Mouse (Mus musculus) forebrain, embryonic 12.5 days (tissue): ENCODE data around the gene Dhx58. TPM values are rescaled to one million over a fixed set of nuclear protein-coding genes. Genes with fewer than 3 reads are reported as not detected.
A peak's percentile ranks its signal among the peaks of the same experiment; 100 is the strongest.

Experiments used
- ATAC-seq: fragments of 200-750 bp; cut with Nextera tagmentation; 2 replicates; pipeline ENCODE4 v1.8.0; 2017; ENCODE audit warnings: moderate TSS enrichment; ENCODE audit not compliant: low FRiP score
- H3K27ac ChIP-seq: fragments of 300-500 bp; sonication (generic); 2 replicates; pipeline ENCODE4 v1.5.1; 2016; ENCODE audit warnings: mild to moderate bottlenecking
- H3K27me3 ChIP-seq: fragments of 300-500 bp; sonication (generic); 2 replicates; pipeline ENCODE4 v1.6.1; 2016; ENCODE audit warnings: mild to moderate bottlenecking
- H3K36me3 ChIP-seq: fragments of 300-500 bp; sonication (generic); replicated peaks from 2 replicates; pipeline ENCODE4 v1.6.1; 2016; ENCODE audit warnings: mild to moderate bottlenecking
- H3K4me1 ChIP-seq: fragments of 300-500 bp; sonication (generic); 2 replicates; pipeline ENCODE4 v1.6.1; 2016
- H3K4me2 ChIP-seq: fragments of 300-500 bp; sonication (generic); 2 replicates; pipeline ENCODE4 v1.6.1; 2016; ENCODE audit warnings: mild to moderate bottlenecking, moderate library complexity
- H3K4me3 ChIP-seq: fragments of 300-500 bp; sonication (generic); replicated peaks from 2 replicates; pipeline ENCODE4 v1.5.1; 2016; ENCODE audit warnings: mild to moderate bottlenecking
- H3K9ac ChIP-seq: fragments of 300-500 bp; sonication (generic); 2 replicates; pipeline ENCODE4 v1.6.1; 2016; ENCODE audit warnings: mild to moderate bottlenecking
- H3K9me3 ChIP-seq: fragments of 300-500 bp; sonication (generic); 2 replicates; pipeline ENCODE4 v1.6.1; 2016
- WGBS: fragments of 180-500 bp; shearing (Covaris S2); methylation state at CpG from one replicate; pipeline ENCODE4 v1.1.7; 2016; 5-methylcytosine and 5-hydroxymethylcytosine counted together
- polyA plus RNA-seq: library from polyadenylated mRNA; unstranded; fragments of >200 nt; fragmentation: Nextera tagmentation; extraction: Ambion mirVana; gene quantifications from 2 replicates; pipeline ENCODE4 v1.2.1, GENCODE M21; 2016

The Dhx58 gene
- polyA plus RNA-seq, 1 experiment from 2014 or later, result 2.6 TPM

DNA sequence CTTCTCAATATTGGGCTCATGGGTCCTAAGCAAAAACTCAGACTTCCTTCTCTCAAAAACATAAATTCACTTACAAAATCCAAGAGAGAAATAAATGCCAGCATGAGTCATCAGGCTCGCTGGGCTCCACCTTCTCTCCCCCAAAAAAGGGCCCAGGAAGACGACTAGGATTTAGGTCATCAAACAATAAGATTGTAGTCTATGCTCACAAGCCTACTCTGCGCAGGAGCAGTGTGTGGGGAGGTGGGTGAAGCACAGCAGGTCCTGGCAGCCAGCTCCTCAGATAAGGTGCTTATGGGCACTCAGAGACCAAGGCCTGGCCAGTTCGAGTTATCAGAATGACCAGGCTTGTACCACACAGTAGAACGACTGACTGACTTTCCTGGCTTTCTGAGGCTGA is 16.3 kb upstream of the Dhx58 start:
- Histone ChIP-seq H3K36me3 (peaks cover 42% of the 10 kb centered on the region), H3K4me3 (no peak overlapping the region), H3K9me3 (no peaks in the 10 kb centered on the region), H3K27me3 (no peaks in the 10 kb centered on the region), H3K4me1 (peaks cover 22% of the 10 kb centered on the region), H3K4me2 (no peak overlapping the region), H3K9ac (no peak overlapping the region), H3K27ac (no peak overlapping the region)
- 83% methylated on average over 5 of the region's 5 CpGs for WGBS
- ATAC-seq, result no peak

DNA sequence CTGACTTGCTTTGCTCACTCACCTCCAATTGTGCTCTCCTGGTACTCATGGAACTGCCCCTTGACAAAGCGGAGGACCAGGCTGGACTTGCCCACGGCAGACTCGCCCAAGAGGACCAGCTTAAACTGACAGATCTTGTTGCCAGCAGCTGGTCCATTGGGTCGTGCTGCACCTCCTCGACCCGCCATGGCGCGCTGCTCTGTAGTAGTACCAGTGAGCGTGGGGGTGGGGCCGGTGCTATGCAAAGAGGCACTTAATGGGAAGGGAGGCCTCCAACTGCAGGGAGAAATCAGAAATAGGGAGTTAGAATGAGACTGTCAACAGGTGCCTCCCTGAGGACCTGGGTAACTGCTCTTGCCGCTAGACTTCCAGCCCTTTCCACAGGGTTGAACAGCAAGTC is 15.8 kb upstream of the Dhx58 start:
- no peak for ATAC-seq
- no peak overlapping the region for H3K27ac ChIP-seq
- H3K27me3 ChIP-seq, result no peaks in the 10 kb centered on the region
- no peak overlapping the region for H3K4me3 ChIP-seq
- H3K4me1 ChIP-seq, result peaks cover 22% of the 10 kb centered on the region
- peaks cover 42% of the 10 kb centered on the region for H3K36me3 ChIP-seq
- WGBS, result 91% methylated on average over 11 of the region's 11 CpGs
- no peak overlapping the region for H3K9ac ChIP-seq
- no peak overlapping the region for H3K4me2 ChIP-seq
- H3K9me3 ChIP-seq, result no peaks in the 10 kb centered on the region

- Histone ChIP-seq H3K27me3 (no peaks in the 10 kb centered on the region), H3K9ac (no peak overlapping the region), H3K36me3 (peaks cover 42% of the 10 kb centered on the region), H3K4me3 (no peak overlapping the region), H3K9me3 (no peaks in the 10 kb centered on the region), H3K27ac (no peak overlapping the region), H3K4me2 (no peak overlapping the region), H3K4me1 (peaks cover 24% of the 10 kb centered on the region)
- no peak for ATAC-seq
- WGBS, result 82% methylated on average over 3 of the region's 3 CpGs
Observed at GRCm38 (mm10) chr11:100719312-100719711, 15.2 kb upstream of the Dhx58 start.

DNA sequence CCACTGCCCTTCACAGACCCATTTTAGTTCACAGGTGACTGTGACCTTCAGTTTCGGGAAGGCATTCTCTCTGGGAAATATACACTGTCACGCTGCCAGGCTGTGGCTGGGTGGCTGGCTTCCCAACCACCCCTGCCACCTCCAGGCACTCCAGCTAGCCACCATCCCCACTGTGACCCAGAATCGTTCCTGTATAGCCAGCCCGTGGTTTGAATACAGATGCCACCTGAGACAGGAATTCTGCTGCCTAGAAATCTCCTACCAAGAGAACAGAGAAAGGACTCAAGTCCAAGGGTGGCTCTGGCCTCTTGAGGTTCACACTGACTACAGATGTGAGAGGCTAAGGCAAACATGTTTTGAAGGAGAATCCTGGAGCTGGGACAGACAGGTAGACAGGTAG is 14.8 kb upstream of the Dhx58 start:
- ATAC-seq, result no peak
- Histone ChIP-seq H3K36me3 (peaks cover 42% of the 10 kb centered on the region), H3K9ac (no peak overlapping the region), H3K4me1 (peaks cover 29% of the 10 kb centered on the region), H3K4me3 (no peak overlapping the region), H3K27me3 (no peaks in the 10 kb centered on the region), H3K4me2 (no peak overlapping the region), H3K9me3 (no peaks in the 10 kb centered on the region), H3K27ac (no peak overlapping the region)
- WGBS, result 89% methylated on average over 4 of the region's 4 CpGs

DNA sequence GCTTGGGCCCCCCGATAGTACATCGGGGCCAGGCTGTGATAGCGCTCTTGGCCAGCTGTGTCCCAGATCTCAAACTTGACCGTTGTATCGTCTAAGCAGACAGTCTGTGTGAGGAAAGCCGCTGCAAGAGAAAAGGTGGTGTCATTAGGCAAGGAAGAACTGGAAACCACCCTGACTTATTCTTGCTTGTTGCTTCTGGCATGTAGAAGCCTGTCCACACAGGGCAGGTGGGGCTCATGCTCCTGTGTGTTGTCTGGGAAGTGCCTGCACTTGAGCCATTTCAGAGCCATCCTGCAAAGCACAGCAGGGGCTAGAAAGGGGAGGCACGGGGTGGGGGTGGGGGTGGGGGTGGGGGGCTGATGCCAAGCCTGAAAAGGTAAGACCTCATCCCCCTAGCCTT is 14.4 kb upstream of the Dhx58 start:
- Histone ChIP-seq H3K9ac (no peak overlapping the region), H3K27me3 (no peaks in the 10 kb centered on the region; the same call in 1 of the 2 replicates), H3K27ac (no peak overlapping the region), H3K4me1 (peaks cover 33% of the 10 kb centered on the region), H3K36me3 (peaks cover 42% of the 10 kb centered on the region), H3K9me3 (no peaks in the 10 kb centered on the region), H3K4me2 (no peak overlapping the region), H3K4me3 (no peak overlapping the region)
- 95% methylated on average over 7 of the region's 7 CpGs for WGBS
- ATAC-seq, result no peak

- Histone ChIP-seq H3K36me3 (peaks cover 42% of the 10 kb centered on the region), H3K4me2 (no peak overlapping the region), H3K4me3 (no peak overlapping the region), H3K27ac (no peak overlapping the region), H3K27me3 (no peaks in the 10 kb centered on the region; the same call in 1 of the 2 replicates), H3K9me3 (no peaks in the 10 kb centered on the region), H3K4me1 (peaks cover 32% of the 10 kb centered on the region), H3K9ac (no peak overlapping the region)
- WGBS, result 90% methylated on average over 3 of the region's 3 CpGs
- no peak for ATAC-seq
Observed at GRCm38 (mm10) chr11:100716649-100717048, 12.6 kb upstream of the Dhx58 start.

GRCm38 (mm10) chr11:100714948-100715347 is 10.9 kb upstream of the Dhx58 start:
- Histone ChIP-seq H3K36me3 (peaks cover 49% of the 10 kb centered on the region), H3K4me2 (no peak overlapping the region), H3K4me1 (peaks cover 27% of the 10 kb centered on the region), H3K4me3 (no peak overlapping the region), H3K27ac (no peak overlapping the region), H3K9ac (no peak overlapping the region), H3K27me3 (no peaks in the 10 kb centered on the region; the same call in 1 of the 2 replicates), H3K9me3 (no peaks in the 10 kb centered on the region)
- WGBS, result 71% methylated on average over 6 of the region's 6 CpGs
- ATAC-seq, result no peak

DNA sequence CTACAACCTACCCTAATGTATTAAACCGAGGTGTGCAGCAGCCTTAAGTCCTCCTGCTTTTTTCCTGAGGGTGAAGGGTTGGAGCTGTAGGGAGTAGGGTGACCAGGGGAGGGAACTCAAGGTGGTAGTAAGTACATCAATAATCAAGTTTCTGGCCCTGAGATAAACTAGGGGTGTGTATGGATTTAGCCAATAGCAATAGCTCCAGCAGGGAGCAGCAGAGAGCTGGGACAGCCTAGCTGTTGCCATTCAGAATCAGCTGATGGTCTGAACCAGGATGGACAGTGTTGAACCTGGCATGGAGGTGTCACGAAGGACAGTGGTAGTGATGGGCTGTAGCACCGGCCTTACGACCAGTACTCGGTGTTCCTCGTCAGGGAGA is 10.5 kb upstream of the Dhx58 start:
- 47% methylated on average over 6 of the region's 6 CpGs for WGBS
- no peak overlapping the region for H3K27ac ChIP-seq
- peak overlapping the region; percentile 44 for H3K4me2 ChIP-seq
- 0 out of 2 replicates have a peak overlapping the region, but pooled peaks have one; percentile 13 for H3K4me3 ChIP-seq
- H3K4me1 ChIP-seq, result peaks cover 27% of the 10 kb centered on the region
- ATAC-seq, result no peak
- peaks cover 50% of the 10 kb centered on the region for H3K36me3 ChIP-seq
- no peaks in the 10 kb centered on the region for H3K9me3 ChIP-seq
- 0 out of 2 replicates have a peak overlapping the region, but pooled peaks have one; percentile 53 for H3K9ac ChIP-seq
- H3K27me3 ChIP-seq, result no peaks in the 10 kb centered on the region; the same call in 1 of the 2 replicates

GRCm38 (mm10) chr11:100713735-100714533 is 9.9 kb upstream of the Dhx58 start, which contains the start of gene Hspb9:
TSS of gene Hspb9 (plus strand) at chr11:100713850.
- peak within 1 kb of the TSS; percentile 53 for H3K9ac ChIP-seq
- H3K4me1 ChIP-seq, result peaks cover 27% of the 10 kb centered on the region
- peaks cover 52% of the 10 kb centered on the region for H3K36me3 ChIP-seq
- peak within 1 kb of the TSS; percentile 13 for H3K4me3 ChIP-seq
- peak within 1 kb of the TSS; percentile 64 for H3K4me2 ChIP-seq
- no peaks in the 10 kb centered on the region for H3K9me3 ChIP-seq
- 0 out of 2 replicates have a peak within 1 kb of the TSS, but pooled peaks have one; percentile 36 for H3K27ac ChIP-seq
- no peak for ATAC-seq
- 4% methylated on average over 38 of the region's 38 CpGs for WGBS
- H3K27me3 ChIP-seq, result no peaks in the 10 kb centered on the region; the same call in 1 of the 2 replicates

DNA sequence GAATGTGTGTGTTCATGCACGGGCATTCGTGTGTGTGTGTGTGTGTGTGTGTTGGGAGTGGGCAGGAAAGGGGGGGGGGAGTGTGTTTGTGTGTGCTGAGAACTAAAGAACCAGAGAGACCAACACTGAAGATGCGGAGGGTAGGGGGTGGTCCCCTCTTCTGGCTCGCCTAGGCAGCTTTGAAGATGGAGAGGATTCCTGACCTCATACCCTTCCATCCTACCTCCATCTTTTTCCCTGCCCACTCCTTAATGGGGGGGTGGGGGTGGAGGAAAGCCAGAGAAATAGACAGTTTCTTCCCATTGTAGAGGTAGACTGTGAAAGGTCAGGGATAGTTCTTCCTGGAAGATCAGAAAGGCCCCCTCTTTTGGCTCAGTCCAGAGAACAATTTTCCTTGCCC is 9.1 kb upstream of the Dhx58 start:
- peak overlapping the region; percentile 53; the same call in 1 of the 2 replicates for H3K9ac ChIP-seq
- 52% methylated on average over 4 of the region's 4 CpGs for WGBS
- H3K4me3 ChIP-seq, result peak overlapping the region; percentile 13
- no peak overlapping the region for H3K4me2 ChIP-seq
- no peaks in the 10 kb centered on the region for H3K9me3 ChIP-seq
- 0 out of 2 replicates have a peak overlapping the region, but pooled peaks have one; percentile 36 for H3K27ac ChIP-seq
- ATAC-seq, result no peak
- no peaks in the 10 kb centered on the region; the same call in 1 of the 2 replicates for H3K27me3 ChIP-seq
- H3K36me3 ChIP-seq, result peaks cover 52% of the 10 kb centered on the region
- peaks cover 27% of the 10 kb centered on the region for H3K4me1 ChIP-seq

DNA sequence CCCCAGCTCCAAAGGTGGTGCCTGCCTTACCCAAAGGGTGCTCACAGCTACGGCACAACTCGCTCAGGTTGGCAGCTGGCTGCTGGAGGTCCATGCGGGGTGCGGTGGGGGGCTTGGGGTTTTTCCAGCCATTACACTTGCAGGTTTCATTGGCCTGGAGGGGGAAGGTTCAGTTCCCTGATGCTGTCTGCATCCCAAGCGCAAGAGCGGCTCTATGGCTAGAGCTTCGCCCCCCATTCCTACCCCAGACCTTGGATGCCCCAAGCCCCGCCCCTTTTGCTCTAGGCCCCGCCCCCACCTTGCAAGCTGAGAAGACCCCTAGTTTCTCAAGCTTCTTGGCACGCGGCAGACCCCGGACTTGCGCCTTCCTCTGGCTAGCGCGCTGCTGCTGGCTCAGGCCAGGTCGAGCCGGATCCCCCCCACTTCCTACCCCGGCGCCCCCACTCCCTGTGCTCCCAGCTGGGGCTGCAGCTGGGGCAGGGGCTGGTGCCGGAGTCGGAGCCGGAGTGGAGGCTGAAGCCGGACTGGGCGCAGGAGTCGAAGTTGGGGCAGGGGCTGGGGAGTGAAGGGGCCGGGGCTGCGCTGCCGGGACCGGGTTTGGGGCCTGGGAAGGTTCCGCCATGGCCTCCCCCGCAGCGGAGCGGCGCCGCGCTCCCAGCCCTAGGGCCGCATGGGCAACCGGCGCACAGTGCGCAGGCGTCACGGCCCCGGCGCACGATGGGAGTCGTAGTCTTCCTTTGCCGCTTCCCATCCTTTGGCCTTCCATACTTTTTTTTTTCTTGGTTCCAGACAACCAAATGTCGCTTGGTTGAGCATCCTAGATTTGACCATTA is 7.9 kb upstream of the Dhx58 start, which contains the start of gene Kat2a:
Gene Kat2a, minus strand, starts transcription at position 683 of the 833 bp plus-strand sequence.
- Histone ChIP-seq H3K4me3 (peak within 1 kb of the TSS; percentile 94), H3K27ac (peak within 1 kb of the TSS; percentile 59), H3K36me3 (peaks cover 53% of the 10 kb centered on the region), H3K4me1 (peaks cover 27% of the 10 kb centered on the region), H3K9me3 (no peaks in the 10 kb centered on the region), H3K27me3 (no peaks in the 10 kb centered on the region; the same call in 1 of the 2 replicates), H3K9ac (peak within 1 kb of the TSS; percentile 92), H3K4me2 (peak within 1 kb of the TSS; percentile 64)
- WGBS, result 2% methylated on average over 48 of the region's 48 CpGs
- ATAC-seq, result peak; percentile 94

GRCm38 (mm10) chr11:100710977-100711376 is 6.9 kb upstream of the Dhx58 start:
- Histone ChIP-seq H3K9me3 (no peaks in the 10 kb centered on the region), H3K9ac (peak overlapping the region; percentile 13; the same call in 1 of the 2 replicates), H3K4me2 (peak overlapping the region; percentile 64), H3K27me3 (no peaks in the 10 kb centered on the region; the same call in 1 of the 2 replicates), H3K27ac (no peak overlapping the region), H3K36me3 (peaks cover 53% of the 10 kb centered on the region), H3K4me1 (peaks cover 27% of the 10 kb centered on the region), H3K4me3 (no peak overlapping the region)
- ATAC-seq, result no peak
- WGBS, result 90% methylated on average over 4 of the region's 4 CpGs
